Mouse (Mus musculus): ENCODE results near the gene Rab15.

Gene Rab15

DNA sequence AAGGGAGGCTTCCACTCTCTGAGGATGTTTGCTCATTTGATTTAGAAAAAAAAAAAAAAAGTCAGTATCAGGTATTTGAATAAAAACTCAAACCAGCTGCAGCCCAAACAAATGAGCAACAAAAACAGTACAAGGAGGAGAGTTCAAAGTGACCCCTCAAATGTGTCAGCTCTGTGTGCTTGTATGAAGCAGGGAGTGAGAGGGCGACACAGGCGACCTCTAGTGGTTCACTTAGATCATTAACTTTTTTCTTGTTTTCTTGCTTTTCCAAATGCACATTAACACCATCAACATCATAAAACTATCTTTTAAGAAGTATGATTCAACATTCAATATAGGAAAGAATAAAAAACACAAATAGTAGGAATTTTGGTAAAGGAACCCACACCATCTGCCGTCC lies 10.0 kb upstream of the Rab15 start:
- no peak for TF ChIP-seq GATA4 (IDR thresholded peaks at IDR 0.05; ENCODE audit: insufficient replicate concordance, low read length)

DNA sequence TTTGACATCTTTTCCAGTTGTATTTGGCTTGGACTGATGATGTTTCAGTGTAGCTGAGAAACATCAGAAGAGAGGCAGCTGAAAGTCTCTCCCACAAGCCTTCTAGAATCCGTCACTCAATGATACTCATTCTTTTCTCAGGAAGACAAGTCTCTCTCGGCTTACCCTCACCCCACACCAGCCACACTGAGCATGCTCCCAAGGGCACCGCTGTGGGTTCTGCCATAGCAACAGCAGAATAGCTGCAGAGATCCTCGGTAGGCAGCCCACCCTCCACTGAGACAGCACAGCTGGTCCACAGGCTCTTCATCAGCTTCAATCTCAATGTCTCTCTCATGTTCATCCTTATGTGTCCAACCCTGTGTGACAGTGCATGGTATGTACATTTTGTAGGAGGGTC lies 2.6 kb upstream of the Rab15 start:
- TF ChIP-seq GATA4 (IDR thresholded peaks at IDR 0.05; ENCODE audit: insufficient replicate concordance, low read length), result no peak

DNA sequence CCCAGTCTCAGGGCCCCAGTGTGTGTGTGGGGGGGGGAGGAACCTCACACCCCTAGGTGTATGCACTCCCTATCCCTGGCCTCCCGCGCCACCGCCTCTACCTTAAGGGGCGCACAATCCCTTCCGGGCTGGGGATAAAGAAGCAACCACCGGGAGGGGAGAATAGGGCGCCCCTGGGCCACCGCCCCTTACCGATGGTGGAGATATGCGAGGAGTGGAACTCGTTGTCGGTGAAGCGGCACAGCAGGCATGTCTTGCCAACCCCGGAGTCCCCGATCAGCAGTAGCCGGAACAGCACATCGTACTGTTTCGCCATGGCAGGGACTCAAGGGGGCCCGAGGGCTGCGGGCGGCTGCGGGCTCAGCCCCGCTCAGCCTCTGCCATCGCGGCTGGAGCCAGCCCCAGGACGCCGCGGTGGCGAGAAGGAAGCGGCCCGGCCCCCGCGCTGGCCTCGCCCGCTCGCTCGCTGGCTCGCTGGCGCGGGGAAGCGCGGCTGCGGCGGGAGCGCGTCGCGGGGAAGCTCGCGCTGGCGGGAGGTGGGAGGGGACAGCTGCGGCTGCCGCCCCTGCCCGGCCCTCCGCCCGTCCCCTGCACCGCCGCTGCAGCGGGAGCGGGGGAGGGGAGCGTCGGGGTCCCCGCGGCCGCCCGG lies 582 bp downstream of the Rab15 start:
- TF ChIP-seq GATA4 (IDR thresholded peaks at IDR 0.05; ENCODE audit: insufficient replicate concordance, low read length), result no peak

DNA sequence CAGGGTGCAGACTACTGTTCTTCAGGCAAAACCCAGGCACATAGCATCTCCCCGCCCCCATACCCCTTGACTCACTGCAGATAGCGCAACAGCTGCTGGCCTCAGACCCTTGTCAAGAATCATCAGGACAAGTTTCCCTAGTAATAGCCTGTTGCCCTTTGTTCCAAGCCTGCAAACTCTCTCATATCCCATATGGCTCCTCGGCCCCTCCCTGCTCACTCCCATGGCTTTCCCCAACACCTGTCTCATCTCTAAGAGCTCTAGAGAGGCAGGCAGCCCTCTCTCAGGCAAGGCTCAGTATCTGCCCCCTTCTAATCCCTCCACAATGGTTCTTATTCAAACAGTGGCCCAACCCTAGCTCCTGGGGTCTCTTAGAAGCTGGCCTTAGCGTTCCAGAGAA lies 2.1 kb downstream of the Rab15 start:
- TF ChIP-seq GATA4 (IDR thresholded peaks at IDR 0.05; ENCODE audit: insufficient replicate concordance, low read length), result no peak

DNA sequence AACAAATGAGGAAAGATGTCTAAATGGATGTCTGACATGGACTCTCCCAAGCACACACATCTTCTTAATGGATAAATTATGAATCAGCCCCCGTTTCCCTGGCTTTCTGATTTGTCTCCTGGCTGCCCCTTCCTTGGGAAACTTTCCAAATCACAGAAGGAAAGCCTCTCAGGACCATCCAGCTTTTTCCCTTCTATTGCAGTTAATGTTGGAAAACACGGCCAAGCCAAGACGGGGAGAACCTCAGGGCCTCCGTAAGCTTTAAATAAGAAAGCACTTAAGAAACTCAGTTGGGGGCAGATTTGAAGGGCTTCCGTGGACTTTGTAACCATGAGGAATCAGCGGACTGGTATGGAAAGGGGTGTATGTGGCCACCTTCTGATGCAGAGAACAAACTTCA lies 2.9 kb downstream of the Rab15 start:
- TF ChIP-seq GATA4 (IDR thresholded peaks at IDR 0.05; ENCODE audit: insufficient replicate concordance, low read length), result no peak

DNA sequence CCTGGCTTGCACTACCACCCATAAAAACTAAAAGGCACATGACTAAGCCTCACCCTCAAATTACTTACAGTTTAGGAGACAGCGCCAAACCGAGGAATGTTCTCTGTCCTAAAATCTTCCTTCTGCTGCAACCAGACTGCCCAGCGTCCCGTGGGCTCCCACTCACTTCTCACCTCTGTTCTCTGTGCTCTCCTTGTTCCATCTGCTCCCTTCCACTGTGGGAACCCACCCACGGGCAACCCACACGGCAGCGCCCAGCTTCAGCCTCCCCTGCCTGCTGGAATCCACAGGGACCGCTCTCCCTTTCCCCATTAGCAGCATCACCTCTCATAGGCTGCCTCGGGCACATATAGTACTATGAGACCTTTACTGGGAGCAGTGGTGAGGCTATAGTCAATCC lies 3.8 kb downstream of the Rab15 start:
- no peak for TF ChIP-seq GATA4 (IDR thresholded peaks at IDR 0.05; ENCODE audit: insufficient replicate concordance, low read length)

DNA sequence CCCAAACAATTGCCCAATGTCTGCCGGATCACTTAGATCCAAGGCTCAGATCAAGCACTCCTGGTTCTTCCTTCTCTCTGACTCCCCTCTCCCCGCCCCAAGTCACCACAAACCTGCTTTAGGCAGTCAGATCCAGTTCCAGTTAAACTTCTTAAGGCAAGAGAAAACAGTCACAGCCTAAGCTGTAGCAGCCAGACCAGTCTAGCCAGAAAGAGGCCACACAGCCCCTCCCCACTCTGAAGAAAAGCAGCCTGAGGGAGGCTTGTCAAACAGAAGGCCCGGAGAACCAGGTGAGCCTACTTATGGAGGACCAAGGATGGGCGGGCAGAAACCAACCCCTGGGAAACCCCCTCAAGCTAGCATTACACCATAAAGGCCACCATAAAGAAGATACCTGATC lies 4.6 kb downstream of the Rab15 start:
- no peak for TF ChIP-seq GATA4 (IDR thresholded peaks at IDR 0.05; ENCODE audit: insufficient replicate concordance, low read length)

DNA sequence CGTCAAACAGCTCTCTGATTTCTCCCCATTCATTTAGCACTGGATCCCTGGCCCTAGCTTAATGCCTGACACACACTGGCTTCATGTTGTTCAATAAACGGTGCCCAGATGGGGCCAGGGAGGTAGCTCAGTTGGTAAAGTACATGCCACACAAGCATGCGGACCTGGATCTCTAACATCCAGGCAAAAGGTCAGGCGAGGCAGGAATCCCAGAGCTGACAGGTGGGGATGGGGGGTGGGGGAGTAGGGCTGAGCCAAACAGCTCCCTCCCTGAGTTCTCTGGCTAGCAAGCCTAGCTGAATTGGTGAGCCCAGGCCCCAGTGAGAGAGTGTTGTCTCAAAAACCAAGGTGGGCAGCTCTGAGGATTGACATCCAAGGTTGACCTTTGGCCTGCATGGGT lies 5.5 kb downstream of the Rab15 start:
- TF ChIP-seq GATA4 (IDR thresholded peaks at IDR 0.05; ENCODE audit: insufficient replicate concordance, low read length), result no peak

DNA sequence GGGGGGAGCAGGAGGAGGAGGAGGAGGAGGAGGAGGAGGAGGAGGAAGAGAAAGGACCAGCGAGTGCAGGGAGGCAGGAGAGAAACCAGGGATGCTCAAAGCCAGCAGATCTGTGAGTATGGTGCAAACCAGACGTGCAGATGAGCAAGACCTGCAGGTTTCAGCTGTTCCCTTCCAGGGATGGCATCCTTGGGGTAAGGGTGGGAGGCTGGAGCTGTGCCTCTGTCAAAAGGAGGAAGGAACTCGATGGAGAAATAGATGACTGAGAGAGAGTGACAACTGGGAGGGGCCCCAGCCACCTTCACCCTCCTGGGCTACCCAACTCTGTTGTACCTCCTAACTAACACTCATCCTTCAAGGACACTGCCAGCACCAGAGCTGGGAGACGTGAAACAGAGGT lies 6.0 kb downstream of the Rab15 start:
- no peak for TF ChIP-seq GATA4 (IDR thresholded peaks at IDR 0.05; ENCODE audit: insufficient replicate concordance, low read length)

DNA sequence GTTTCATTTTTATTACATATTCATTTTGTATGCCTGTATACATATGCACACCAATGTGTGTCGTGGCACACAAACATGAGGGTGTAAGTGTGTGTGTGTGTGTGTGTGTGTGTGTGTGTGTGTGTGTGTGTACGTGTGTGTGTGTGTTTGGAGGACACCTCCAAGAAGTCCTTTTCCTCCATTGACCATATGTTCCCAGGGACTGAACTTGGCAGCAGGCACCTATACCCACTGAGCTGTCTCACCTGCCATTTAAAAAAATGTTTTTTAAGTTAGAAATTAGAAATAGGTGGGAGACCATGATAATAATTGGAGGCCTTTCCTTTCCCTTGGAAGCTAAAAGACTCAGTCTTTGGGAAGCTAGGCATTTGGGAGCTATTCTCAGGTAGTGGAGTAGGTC lies 8.6 kb downstream of the Rab15 start:
- TF ChIP-seq GATA4 (IDR thresholded peaks at IDR 0.05; ENCODE audit: insufficient replicate concordance, low read length), result no peak

DNA sequence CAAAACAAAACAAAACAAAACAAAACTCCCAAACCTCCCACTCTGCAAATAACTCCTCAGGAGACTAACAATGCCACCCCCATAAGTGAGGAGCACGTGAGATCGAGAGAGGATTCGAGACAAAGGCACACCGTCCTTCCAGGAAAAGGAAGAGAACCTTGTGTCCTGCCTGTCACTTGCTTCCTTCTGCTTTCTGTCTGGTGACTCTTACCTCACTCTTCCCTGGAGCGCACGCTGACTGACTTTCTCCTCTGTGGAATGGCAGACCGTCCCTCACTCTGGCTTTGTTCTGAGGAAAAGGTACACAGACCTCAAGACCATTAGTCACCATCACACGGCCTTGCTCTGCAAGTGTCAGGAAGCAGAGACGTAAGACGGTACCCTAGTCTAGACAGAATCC lies 9.2 kb downstream of the Rab15 start:
- no peak for TF ChIP-seq GATA4 (IDR thresholded peaks at IDR 0.05; ENCODE audit: insufficient replicate concordance, low read length)

DNA sequence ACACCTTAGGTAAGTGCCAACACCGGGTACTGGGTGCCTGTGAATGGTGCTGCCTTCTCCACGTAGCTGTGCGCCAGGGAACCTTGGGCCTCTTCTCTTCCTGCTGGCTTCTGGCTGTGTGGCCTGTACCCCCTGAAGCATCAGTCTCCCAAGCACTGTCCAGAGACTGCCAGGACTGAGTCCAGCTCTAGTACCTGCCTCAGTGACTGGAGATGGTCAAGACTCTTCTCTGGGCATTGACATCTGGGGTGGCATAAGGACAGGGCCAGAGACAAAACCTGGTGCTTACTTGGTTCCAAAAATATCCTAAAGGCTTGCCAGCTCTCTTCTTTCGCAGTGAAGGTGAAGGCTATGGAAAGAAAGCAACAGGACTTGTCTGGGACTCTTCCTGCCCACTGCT lies 11.7 kb downstream of the Rab15 start:
- no peak for TF ChIP-seq GATA4 (IDR thresholded peaks at IDR 0.05; ENCODE audit: insufficient replicate concordance, low read length)

DNA sequence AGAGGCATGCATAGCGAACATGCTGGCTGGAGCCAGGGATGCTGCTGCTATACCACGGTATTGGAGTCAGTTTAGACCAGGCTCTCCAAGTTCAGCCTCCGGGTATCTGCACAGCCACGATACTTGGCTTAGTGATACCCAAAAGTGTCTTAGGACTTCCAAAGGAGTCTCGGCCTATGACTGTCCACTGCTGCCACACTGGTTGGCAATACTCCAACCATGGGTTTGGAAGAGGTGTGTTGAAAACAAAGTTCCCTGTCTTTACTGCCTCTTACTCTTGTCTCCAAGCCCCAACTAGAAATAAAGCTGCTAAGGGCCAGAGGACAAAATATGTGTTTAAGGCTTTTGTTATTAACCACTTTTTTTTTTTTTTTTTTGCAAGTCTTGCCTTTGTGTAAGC lies 12.2 kb downstream of the Rab15 start:
- TF ChIP-seq GATA4 (IDR thresholded peaks at IDR 0.05; ENCODE audit: insufficient replicate concordance, low read length), result no peak

DNA sequence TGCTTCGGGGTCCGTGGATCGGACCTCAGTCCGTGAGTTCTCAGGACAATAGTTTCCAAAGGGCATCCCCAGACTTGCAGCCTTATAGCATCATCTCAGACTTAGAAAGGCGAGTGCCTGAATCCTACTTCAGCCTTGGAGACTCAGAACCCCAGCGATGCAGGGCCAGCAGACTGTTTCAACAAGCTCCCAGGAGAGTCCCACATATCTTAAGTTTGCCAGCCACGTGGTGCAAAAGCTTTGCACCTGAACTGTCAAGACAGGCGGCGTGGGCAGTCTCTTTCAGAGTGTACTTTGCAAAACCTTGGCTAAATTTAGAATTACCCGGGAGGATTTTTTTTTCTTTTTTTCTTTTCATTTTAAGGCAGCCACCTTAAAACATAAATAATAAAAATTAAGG lies 14.9 kb downstream of the Rab15 start:
- no peak for TF ChIP-seq GATA4 (IDR thresholded peaks at IDR 0.05; ENCODE audit: insufficient replicate concordance, low read length)

DNA sequence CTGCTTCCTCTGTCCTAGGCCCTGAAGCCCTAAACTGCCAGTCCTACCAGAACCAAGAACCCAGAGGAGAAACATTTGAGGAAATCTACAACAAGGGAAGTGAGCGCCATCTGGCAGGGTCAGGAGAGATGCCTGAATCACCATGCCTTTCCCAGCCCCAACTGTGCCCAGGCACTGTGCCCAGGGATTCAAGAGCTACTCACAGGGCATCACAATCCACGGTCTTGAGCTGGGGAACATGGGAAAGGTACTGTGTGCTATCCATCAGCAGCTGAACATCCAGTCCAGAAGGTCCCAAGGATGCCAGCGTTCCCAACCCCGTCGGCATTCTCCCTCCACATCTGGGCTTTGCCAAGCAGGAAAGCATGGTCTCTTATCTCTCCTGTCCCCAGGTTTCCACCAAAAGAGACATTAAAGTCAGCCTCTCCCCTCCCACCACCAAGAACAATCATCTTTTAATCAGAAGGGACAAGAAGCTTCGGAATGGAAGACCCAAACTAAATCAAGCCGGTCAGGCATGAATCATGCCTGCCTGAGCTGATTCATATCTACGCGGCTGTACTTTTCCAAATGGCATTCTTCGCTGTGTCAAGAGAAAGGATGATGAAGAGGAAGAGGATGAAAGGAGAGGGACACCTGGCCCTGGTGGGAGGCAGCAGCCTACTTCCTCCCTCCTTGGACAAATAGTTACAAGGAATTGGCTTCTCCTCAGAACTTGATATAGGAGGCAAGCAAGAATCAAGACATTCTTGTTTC lies 17.5 kb downstream of the Rab15 start:
- no peak for TF ChIP-seq GATA4 (IDR thresholded peaks at IDR 0.05; ENCODE audit: insufficient replicate concordance, low read length)

DNA sequence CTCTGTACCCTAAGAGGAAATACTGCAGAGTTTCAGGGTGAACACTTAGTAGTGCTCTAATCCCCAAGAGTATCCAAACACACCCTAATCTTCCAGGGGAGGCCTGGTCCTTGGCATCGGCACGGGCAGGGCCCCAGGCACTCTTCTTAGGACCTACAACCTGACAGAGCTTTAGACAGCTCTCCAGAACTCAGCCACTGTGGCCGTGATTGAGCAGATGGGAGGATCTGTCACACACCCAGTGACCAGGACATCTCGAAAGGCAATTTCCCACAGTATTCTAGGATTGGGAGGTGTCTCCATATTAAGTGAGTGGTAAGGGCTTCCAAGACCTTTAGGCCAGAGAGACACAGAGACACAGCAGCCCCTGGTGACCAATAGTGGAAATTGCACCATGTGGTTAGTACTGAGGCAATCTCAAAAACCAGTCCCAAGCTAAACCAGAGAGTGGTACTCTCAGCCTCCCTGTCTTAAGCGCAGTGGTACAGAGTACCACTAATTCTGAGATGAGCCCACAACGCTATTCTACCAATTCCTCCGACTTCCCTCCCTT lies 18.9 kb downstream of the Rab15 start:
- no peak for TF ChIP-seq GATA4 (IDR thresholded peaks at IDR 0.05; ENCODE audit: insufficient replicate concordance, low read length)

DNA sequence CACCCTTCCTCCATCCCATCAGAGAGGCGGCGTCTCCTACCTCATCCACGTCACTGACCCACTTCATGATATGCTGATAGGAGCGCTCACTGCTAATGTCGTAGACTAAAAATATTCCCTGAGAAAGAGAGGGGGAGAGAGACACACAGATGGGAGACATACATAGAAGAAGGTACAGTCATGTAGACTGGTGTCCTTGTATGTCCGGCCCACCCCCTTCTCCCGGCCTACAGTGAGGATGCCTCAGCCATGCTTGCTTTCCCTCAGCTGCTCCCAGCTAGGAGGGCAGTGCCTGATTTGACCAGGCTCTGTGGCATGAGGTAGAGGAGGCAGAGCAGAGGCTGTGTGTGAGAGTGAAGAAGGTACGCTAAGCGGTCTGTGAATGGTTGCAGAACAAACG lies 19.7 kb downstream of the Rab15 start:
- no peak for TF ChIP-seq GATA4 (IDR thresholded peaks at IDR 0.05; ENCODE audit: insufficient replicate concordance, low read length)

Measured in liver, adult (tissue).